Comparison of ENCODE assay signal across 15 mouse cellular contexts in the genomic region with DNA sequence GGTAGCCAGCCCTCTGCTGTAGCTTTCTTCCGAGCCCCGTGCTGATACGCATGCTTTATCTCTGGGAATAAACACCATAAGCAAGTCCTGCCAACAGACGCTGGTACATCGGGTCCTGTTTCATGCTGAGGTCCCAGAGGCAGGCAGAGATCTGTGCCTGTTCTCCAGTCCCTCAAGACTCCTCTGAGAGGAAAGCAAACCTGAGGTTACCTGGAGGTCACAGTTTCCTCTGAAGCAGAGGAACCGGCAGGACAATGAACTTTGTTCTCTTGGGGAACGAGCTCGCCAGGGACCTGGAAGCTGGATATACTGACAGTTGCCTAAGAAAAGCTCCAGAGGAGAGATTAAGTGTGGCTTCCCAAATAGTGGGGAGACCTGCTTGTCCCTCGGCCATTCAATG. TPM values are rescaled to one million over a fixed set of nuclear protein-coding genes. Genes with fewer than 3 reads are reported as not detected.
DNase-seq lines count a peak whose midpoint lies in the region; ATAC-seq and TF ChIP-seq lines count a peak whose summit lies in the region.
"Had no signal": no experiment of that assay in that cellular context is flagged by ENCODE, and none has a peak within 500 bp of the region (broad histone marks: within the 10 kb centered on the region; RNA-seq: fewer than 3 reads in every experiment).

No protein-coding gene starts in this region.

- no peak overlapping the region for H3K4me2 ChIP-seq in heart, postnatal 0 days (ENCODE audit: low read depth, low read length)
- no peak overlapping the region; the same call in 1 of the 2 replicates for H3K4me2 ChIP-seq in kidney, embryonic 16.5 days (replicated peaks; ENCODE audit: low read depth, low read length)
- H3K4me2 ChIP-seq in forebrain, embryonic 15.5 days (replicated peaks) = no peak overlapping the region
- H3K4me2 ChIP-seq: embryonic facial prominence, embryonic 15.5 days; heart, embryonic 15.5 days had no signal

- no peaks in the 10 kb centered on the region for H3K9me3 ChIP-seq in heart, postnatal 0 days (replicated peaks; ENCODE audit: control insufficient read depth, low read length)
- H3K9me3 ChIP-seq in kidney, embryonic 16.5 days (ENCODE audit: low read length) = no peaks in the 10 kb centered on the region
- no peaks in the 10 kb centered on the region for H3K9me3 ChIP-seq in forebrain, embryonic 15.5 days
- H3K9me3 ChIP-seq: embryonic facial prominence, embryonic 15.5 days; G1E; heart, embryonic 15.5 days had no signal

- peak overlapping the region; percentile 43 for H3K4me3 ChIP-seq in brown adipose tissue, adult 24 weeks (ENCODE audit: insufficient read depth, low read depth, low read length)
- H3K4me3 ChIP-seq in heart, postnatal 0 days (ENCODE audit: low read depth, low read length) = no peak overlapping the region
- H3K4me3 ChIP-seq in kidney, embryonic 16.5 days (ENCODE audit: low read length) = no peak overlapping the region
- no peak overlapping the region for H3K4me3 ChIP-seq in forebrain, embryonic 15.5 days
- H3K4me3 ChIP-seq: embryonic facial prominence, embryonic 15.5 days; heart, embryonic 15.5 days had no signal

- ATAC-seq in heart, postnatal 0 days (ENCODE audit: insufficient read depth, low read depth) = 0 out of 2 replicates have a peak, but pooled peaks have one; percentile 36
- no peak for ATAC-seq in kidney, embryonic 16.5 days (ENCODE audit: low FRiP score, low TSS enrichment)
- no peak for ATAC-seq in megakaryocyte-erythroid progenitor cell, adult 5-6 weeks (replicated peaks; ENCODE audit: low FRiP score, low TSS enrichment, poor library complexity, severe bottlenecking)
- ATAC-seq in forebrain, embryonic 15.5 days (replicated peaks) = no peak
- ATAC-seq: inflammation-experienced regulatory T-cells, adult 6 months had no signal

- no peaks in the 10 kb centered on the region for H3K36me3 ChIP-seq in heart, postnatal 0 days (replicated peaks; ENCODE audit: control insufficient read depth, insufficient read depth, low read length)
- H3K36me3 ChIP-seq in kidney, embryonic 16.5 days (ENCODE audit: insufficient read depth, low read length) = no peaks in the 10 kb centered on the region
- no peaks in the 10 kb centered on the region for H3K36me3 ChIP-seq in forebrain, embryonic 15.5 days
- H3K36me3 ChIP-seq: embryonic facial prominence, embryonic 15.5 days; G1E; heart, embryonic 15.5 days had no signal

- TF ChIP-seq CTCF in heart, postnatal 0 days (IDR thresholded peaks at IDR 0.05; ENCODE audit: low read depth) = no peak

- peaks cover 20% of the 10 kb centered on the region for H3K4me1 ChIP-seq in brown adipose tissue, adult 24 weeks (ENCODE audit: control insufficient read depth, insufficient read depth, insufficient read length, low read length)
- no peaks in the 10 kb centered on the region for H3K4me1 ChIP-seq in heart, postnatal 0 days (ENCODE audit: control insufficient read depth, insufficient read depth)
- peaks cover 29% of the 10 kb centered on the region for H3K4me1 ChIP-seq in kidney, embryonic 16.5 days (ENCODE audit: insufficient read depth, low read length)
- no peaks in the 10 kb centered on the region for H3K4me1 ChIP-seq in forebrain, embryonic 15.5 days
- H3K4me1 ChIP-seq: embryonic facial prominence, embryonic 15.5 days had no signal

- no peak overlapping the region for H3K9ac ChIP-seq in heart, postnatal 0 days (replicated peaks; ENCODE audit: low read depth, low read length)
- no peak overlapping the region for H3K9ac ChIP-seq in kidney, embryonic 16.5 days (replicated peaks; ENCODE audit: low read length)
- no peak overlapping the region for H3K9ac ChIP-seq in forebrain, embryonic 15.5 days (replicated peaks)
- H3K9ac ChIP-seq: embryonic facial prominence, embryonic 15.5 days; heart, embryonic 15.5 days had no signal

- 33% methylated on average over 9 of the region's 9 CpGs for WGBS in heart, postnatal 0 days
- 46% methylated on average over 9 of the region's 9 CpGs for WGBS in kidney, embryonic 16.5 days
- 79% methylated on average over 9 of the region's 9 CpGs for WGBS in forebrain, embryonic 15.5 days

- H3K27me3 ChIP-seq in heart, postnatal 0 days (ENCODE audit: control insufficient read depth, insufficient read depth, low read length) = no peaks in the 10 kb centered on the region; the same call in 1 of the 2 replicates
- H3K27me3 ChIP-seq in kidney, embryonic 16.5 days (ENCODE audit: insufficient read depth, low read length) = no peaks in the 10 kb centered on the region
- H3K27me3 ChIP-seq in forebrain, embryonic 15.5 days = no peaks in the 10 kb centered on the region
- H3K27me3 ChIP-seq: embryonic facial prominence, embryonic 15.5 days had no signal

- no peak for TF ChIP-seq EP300 in heart, postnatal 0 days (IDR thresholded peaks at IDR 0.05; ENCODE audit: low read depth)

- peak overlapping the region; percentile 99 for H3K27ac ChIP-seq in brown adipose tissue, adult 24 weeks (replicated peaks; ENCODE audit: low read depth, low read length)
- peak overlapping the region; percentile 51; the same call in 1 of the 2 replicates for H3K27ac ChIP-seq in heart, postnatal 0 days (ENCODE audit: low read depth)
- H3K27ac ChIP-seq in kidney, embryonic 16.5 days (ENCODE audit: low read length) = 0 out of 2 replicates have a peak overlapping the region, but pooled peaks have one; percentile 13
- H3K27ac ChIP-seq in forebrain, embryonic 15.5 days (replicated peaks) = no peak overlapping the region
- H3K27ac ChIP-seq: embryonic facial prominence, embryonic 15.5 days; heart, embryonic 15.5 days had no signal

- peak; percentile 30 for DNase-seq in gastrocnemius, postnatal 25 days
- DNase-seq in gastrocnemius, adult 8-10 months (ENCODE audit: low spot score in 2 of 2) = no peak
- peak; percentile 33 for DNase-seq in heart, postnatal 0 days (ENCODE audit: low spot score)
- no peak for DNase-seq in ovary, postnatal 10 days (ENCODE audit: low spot score)
- DNase-seq: B cell, adult 2 months; cerebellum, adult 9-11 months; spleen, adult 18-20 months had no signal

RNA-seq across cellular contexts. Expression of a gene that starts 24.2 kb away (rescaled TPM):
- 10 to 100 TPM; 22.9 to 27.4 TPM for total RNA-seq in gastrocnemius, postnatal 25 days (2021)
- total RNA-seq in gastrocnemius, adult 8-10 months (2022) = 10 to 100 TPM; 12.1 to 19.6 (median 16.5) TPM
- polyA plus RNA-seq in brown adipose tissue, adult 24 weeks (2012; ENCODE audit: insufficient read depth, insufficient read length, missing spikeins) = 7.2 and 10.0 TPM in 2 replicates
- total RNA-seq in heart, postnatal 0 days (2014; rRNA removed; ENCODE audit: low replicate concordance) = 22.1 and 22.9 TPM in 2 replicates
- 6.6 and 7.5 TPM in 2 replicates for polyA plus RNA-seq in heart, postnatal 0 days (2015; fragmentation: Nextera tagmentation; extraction: Ambion mirVana)
- polyA plus RNA-seq in kidney, embryonic 16.5 days (2015; fragmentation: Nextera tagmentation; extraction: Ambion mirVana) = 21.5 and 24.1 TPM in 2 replicates
- 0.37 and 1.5 TPM in 2 replicates for total RNA-seq in megakaryocyte-erythroid progenitor cell, adult 5-6 weeks (2014; fragmentation: Nextera tagmentation)
- 0.23 and 1.3 TPM in 2 replicates for total RNA-seq in megakaryocyte-erythroid progenitor cell, adult 5-6 weeks (2017)
- polyA plus RNA-seq in forebrain, embryonic 15.5 days (2015; fragmentation: Nextera tagmentation; extraction: Ambion mirVana) = 134 and 139 TPM in 2 replicates
- polyA plus RNA-seq: G1E had no signal

Comparison
In these comparisons a context has a peak if more than half of its experiments do, and no peak if none do; other contexts are left out.
1. DNase-seq: peak in gastrocnemius, postnatal 25 days (single experiment) and heart, postnatal 0 days (single experiment); none in gastrocnemius, adult 8-10 months (0 of 2) and ovary, postnatal 10 days (single experiment).